Mouse (Mus musculus) thymus, postnatal 36 days (tissue): ENCODE measurements around the gene Jade1.

Experiments used
- DNase-seq, 2 experiments: peaks; one replicate each; pipeline ENCODE4 v3.0.0; 2022; ENCODE audit warnings: mixed read lengths in 2 of 2

Jade1 gene

GRCm38 (mm10) chr3:41552777-41553548 is 2.6 kb upstream of the Jade1 start:
- DNase-seq = no peak

GRCm38 (mm10) chr3:41553681-41554080 is 1.9 kb upstream of the Jade1 start:
- DNase-seq = no peak

DNA sequence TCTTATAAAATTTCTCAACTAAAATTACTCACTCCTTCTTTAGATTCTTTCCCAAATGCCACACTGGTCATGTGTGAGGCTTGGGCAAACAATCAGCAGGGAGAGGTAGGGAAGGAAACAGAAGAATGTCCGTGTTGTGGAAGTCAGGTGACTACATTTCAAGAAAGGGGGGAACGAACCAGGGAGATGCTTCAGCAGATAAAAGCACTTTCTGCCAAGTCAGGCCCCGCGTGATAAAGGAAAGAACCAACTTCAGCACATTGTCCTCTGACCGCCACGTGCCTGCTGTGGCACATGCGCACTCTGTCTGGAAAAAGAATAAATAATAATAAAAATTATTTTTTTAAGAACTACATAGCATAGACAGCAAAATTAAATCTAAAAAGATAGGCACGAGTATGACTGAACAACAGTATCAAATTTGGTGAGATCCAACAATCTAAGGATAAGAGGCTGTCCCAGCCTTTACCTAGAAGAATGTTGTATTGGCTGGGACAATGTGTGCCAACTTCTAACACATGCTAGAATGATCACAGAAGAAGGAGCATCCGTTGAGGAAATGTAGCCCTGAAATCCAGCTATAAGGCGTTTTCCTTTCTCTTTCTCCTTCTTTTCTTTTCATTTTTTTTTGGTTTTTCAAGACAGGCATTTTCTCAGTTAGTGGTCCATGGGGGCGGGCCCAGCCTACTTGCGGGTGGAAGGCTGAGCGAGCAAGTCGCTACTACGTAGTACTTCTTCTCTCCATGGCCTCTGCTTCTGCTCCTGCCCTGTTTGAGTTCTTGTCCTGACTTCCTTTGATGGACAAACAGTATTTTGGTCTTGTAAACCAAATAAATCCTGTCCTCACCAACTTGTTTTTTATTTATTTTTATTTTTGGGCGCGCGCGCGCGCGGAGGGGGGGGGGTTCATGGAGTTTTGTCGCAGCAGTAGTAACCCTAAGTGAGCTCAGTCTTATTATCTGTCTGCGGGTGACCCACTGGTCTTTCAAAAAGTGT is 753 bp upstream of the Jade1 start:
- DNase-seq = no peak

DNA sequence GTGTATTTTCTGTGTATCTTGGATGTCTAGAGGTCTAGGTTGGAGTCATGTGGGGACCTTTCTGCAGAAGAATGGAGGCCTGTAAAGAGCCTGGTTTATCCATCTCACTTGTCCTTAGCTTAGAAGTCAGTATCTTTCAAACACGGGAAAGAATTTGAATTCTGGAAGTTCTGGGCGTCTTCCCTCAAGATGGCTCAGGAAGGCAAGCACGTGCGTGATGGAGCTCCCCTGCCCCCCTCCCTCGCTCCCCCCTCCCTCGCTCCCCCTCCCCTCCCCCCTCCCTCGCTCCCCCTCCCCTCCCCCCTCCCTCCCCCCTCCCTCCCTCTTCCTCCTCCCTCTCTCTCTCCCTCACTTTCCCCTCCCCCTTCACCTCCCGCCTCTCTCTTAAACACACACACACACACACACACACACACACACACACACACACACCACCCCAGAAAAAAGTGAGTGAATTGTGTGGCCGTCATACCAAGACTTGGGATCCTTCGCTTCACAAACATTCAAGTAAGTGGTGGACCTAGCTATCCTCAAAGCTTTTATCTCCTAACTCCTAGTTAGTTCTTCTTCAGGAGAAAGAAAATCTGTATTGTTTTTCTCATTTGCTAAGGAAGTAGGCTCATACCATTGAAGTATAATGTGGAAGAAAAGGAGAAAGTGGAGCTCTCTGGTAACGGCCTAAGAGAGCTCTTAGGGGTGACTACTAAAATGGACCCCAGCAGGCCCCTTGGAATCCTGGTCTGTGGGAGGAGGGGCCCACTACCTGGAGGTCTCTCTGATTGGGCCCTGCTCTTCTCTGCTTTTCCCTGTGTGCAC is 1.1 kb downstream of the Jade1 start:
- no peak for DNase-seq

GRCm38 (mm10) chr3:41557267-41557995 is 1.9 kb downstream of the Jade1 start:
- DNase-seq = no peak

- DNase-seq = no peak
These were observed 5.0 kb downstream of the Jade1 start for GRCm38 (mm10) chr3:41560489-41560888.

GRCm38 (mm10) chr3:41561787-41562186 is 6.3 kb downstream of the Jade1 start:
- no peak for DNase-seq

DNA sequence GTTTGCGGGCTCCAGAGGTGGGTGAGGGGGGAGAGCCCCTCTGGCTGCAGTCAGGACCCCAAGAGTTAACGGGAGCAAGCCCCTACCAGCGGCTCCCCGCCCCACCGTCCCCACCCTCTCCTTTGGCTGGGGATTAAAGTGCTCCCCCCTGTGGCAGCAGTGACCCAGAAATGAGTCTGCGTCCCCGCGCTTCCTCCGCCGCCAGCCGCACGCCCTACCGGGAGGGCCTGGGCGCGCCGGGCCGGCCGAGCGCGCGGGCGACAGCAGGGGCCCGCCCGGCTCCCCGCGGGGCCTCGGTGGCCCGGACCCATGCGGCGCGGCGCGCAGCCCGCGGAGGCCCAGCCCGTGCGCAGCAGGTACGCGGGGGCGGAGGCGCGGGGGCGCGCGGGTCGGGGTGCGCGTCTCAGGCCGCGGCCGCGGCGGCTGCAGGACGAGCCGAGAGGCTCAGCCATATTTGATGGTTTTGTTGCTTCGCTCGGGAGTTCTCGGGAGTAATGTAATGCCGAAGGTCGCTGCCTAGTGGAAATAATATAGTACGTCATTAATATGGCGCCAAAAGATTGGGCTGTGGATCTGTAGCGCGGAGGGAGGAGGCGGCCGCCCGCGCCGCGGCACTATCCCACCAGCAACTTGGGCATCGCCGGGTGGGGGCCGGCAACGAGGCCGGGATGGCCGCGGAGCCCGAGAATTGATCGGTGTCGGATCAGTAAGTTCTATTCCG is 7.8 kb downstream of the Jade1 start:
- peak; percentile 81 to 83 for DNase-seq

GRCm38 (mm10) chr3:41563997-41564396 is 8.5 kb downstream of the Jade1 start:
- DNase-seq = peak in 1 of 2 experiments; percentile 22

DNA sequence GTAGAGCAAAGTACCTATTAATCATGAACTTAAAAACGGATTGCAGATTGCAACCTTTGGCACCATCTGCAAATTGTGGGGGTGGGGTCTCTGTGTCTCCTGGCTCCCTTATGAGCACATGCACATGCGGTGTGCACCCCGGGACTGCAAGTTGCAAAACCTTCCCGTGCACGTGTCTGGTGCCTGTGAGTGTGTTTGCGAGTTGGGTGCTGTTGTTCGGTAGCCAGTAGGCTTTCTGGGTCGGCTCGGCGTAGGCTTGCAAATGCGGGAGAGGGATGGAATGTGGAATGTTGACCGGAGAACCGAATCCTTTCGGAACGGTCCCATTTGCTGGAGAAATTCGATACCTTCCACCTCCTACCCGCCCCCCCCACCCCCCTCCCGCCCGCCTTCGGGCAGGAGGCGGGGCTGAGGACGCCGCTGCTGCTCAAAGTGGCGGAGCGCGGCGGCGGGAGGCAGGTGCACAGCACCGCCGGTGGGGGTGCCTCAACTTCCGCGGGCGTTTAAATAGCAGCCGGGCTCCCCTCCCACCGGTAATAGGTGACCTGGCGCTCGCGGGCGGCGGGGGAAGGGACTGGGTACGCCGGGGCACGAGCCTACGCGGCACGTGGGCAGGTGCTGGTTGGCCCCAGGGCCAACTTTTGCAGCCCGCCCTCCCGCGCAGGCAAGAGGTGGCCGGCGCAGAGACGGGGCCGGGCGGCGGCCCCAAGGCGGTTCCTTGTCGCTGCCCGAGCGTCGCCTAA is 9.1 kb downstream of the Jade1 start:
- DNase-seq = peak; percentile 87 to 91

- peak; percentile 76 to 79 for DNase-seq
These were observed 9.9 kb downstream of the Jade1 start for GRCm38 (mm10) chr3:41565410-41565823.

DNA sequence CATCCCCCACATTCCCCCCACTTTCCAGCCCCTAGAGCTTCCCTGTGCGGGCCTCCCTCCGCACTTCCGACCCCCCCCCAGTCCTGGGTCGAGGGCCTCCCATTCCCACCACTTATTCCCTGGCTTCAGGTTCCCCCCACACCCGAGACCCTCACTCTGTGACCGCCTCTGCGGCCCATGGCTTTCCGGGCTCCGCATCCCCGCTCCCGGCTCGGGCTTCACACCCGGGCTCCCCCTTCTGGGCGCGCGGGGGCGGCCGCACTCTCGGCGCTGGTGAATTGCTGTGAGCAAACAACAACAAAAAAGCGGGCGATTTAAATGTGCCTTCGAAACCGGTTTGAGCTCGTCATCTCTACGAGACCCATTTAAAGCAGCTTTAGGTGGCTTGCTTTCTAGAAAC is 10.4 kb downstream of the Jade1 start:
- DNase-seq = peak; percentile 86 to 88

- no peak for DNase-seq
These were observed 14.4 kb downstream of the Jade1 start for GRCm38 (mm10) chr3:41569943-41570342.

DNA sequence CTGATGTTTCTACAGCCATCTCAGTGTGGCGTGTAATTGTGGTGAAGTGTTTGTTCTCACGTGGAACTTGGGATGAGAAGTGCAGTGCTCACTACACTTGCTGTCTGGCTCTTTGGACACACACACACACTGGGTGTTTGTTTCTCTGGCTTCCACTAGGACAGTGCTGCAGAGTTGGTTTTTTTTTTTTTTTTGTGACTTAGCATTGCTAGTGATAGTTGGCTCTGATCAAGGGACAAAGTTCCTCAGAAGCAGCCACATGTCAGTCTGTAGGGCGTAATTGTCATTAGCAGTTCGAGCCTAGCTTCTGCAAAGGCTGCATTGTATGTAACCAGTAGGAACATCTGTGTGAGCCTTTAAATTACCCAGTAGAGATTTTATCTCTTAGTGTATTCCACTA is 16.6 kb downstream of the Jade1 start:
- DNase-seq = no peak

DNA sequence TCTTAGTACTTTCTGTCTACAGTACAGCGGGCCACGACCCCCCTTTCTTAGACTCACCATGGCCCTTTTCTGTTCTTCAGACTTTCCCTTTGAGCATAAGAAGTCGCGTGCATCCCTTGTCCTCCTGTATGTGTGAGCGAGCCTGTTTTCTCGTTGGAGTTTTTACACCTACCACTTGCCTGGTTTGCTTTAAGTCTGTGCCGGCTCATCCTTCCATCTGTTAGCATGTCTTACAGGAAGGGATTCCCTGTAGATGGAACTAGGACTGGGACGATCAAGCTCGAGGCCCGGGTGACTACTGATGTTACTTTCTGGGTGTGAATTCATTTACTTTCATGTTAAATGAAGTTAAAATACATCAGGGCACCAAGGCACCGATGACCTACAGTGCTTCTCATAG is 17.4 kb downstream of the Jade1 start:
- DNase-seq = no peak

GRCm38 (mm10) chr3:41574208-41574607 is 18.7 kb downstream of the Jade1 start:
- DNase-seq = no peak

DNA sequence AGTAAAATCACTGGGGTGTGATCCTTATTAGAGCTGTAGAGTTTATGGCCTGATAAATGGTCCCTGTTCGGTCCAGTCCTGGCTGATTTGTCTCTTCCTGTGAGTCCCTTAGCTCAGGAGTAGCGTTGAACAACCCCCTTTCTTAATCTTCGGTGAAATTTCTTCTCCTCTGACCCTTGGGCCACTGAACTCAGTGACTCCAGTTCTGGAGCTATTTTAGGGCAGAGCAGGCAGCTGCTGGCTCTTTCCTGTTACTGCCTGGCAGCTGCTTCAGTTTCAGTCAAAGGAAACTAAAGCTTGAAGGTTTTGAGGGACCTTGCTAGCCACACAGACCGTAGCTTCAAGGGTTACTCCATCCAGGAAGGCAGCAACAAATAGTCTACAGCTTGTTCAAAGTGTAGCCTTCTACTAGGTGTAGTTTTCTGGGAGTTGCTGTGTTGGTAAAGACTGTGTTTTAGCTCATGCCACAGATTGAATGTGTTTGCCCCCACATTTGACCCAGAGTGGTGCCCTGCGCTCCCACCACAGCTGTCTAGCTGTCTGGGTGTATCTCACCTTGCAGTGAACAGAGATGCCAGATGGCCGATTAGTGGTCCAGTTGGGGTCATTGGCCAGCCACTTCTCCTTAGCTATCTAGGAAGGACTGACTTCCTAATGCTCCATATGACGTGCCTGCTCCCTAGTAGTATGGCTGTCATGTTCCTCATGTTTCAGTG is 19.3 kb downstream of the Jade1 start:
- DNase-seq = no peak

DNA sequence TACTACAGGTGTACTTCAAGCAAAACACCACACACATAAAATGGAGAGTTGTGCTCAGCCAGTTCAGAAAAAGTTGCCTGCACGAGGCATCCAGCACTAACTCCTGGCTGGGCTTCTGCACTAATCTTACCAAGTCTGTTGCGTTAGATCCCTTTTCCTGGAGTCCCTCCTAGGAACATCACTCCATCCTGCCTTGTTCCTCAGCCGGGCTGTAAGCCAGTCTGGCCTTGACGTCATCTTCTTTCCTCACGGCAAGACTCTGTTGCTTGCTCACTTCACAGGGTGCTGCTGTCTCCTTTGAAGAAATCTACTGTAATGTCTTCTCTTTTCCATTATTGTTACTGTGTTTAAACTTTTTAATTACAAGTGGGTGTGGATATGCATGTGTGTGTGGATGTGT is 20.4 kb downstream of the Jade1 start:
- DNase-seq = no peak

DNA sequence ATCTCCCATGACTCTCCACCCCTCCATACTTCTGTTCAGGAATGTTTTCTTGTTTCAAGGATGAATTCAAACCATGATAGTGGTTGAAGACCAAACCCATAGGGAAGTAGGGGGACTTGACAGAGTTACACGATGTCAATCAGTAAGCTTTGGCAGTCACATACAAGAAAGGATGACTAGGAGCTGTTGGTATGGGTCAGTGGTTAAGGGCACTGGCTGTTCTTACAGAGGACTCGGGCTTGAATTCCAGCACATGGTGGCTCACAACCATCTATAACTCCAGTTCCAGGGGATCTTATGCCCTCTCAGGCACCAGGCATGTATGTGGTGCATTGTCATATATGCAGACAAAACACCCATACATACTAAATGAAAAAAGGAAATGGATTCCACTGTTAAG is 21.7 kb downstream of the Jade1 start:
- DNase-seq = no peak

- DNase-seq = no peak
These were observed 24.3 kb downstream of the Jade1 start for GRCm38 (mm10) chr3:41579873-41580272.
